Comparison of ENCODE assay signal across 8 mouse cellular contexts in the genomic region with DNA sequence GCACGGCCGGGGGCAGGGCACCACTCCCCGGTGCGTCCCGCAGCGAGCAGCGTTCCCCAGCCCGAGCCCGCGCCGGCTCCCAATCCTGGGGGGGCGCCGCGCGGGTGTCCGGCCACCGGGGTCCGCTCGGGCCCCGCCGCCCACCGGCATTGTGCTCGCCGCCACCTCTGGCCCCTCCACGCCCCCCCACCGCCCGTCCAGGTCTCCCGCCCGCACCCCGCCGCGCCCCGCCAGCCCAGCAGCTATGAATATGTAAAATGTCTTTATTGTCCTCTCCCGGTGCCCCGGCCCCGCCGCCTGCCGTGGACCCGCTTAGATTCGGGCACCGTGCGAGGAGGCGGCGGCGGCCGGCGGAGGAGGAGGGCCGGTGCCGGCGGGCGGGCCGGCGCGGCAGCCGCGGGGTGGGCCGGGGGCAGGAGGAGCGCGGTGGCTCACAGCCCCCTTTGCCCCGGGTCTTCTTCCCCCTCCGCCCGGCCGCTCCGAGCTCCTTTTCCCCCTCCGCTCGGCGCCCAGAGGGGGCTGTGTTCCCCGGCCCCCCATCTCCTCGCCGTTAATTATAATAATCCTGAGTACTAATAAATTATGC. TPM values are rescaled to one million over a fixed set of nuclear protein-coding genes. Genes with fewer than 3 reads are reported as not detected.
DNase-seq lines count a peak whose midpoint lies in the region; ATAC-seq and TF ChIP-seq lines count a peak whose summit lies in the region.

No protein-coding gene starts in this region.

- 2% methylated on average over 60 of the region's 70 CpGs for WGBS in cerebellum, adult 2 months
- under 1% methylated on average over 47 of the region's 70 CpGs for WGBS in limb, embryonic 13.5 days
- 2% methylated on average over 41 of the region's 70 CpGs for WGBS in midbrain, embryonic 13.5 days

- peak overlapping the region; percentile 95 for H3K4me2 ChIP-seq in limb, embryonic 13.5 days (replicated peaks)
- H3K4me2 ChIP-seq in midbrain, embryonic 13.5 days (replicated peaks), result peak overlapping the region; percentile 85

- TF ChIP-seq POLR2A in cerebellum, adult 2 months (IDR thresholded peaks at IDR 0.05; ENCODE audit: borderline replicate concordance, insufficient read depth, low read length), result no peak

- DNase-seq in cerebellum, adult 2 months, result peak in 1 of 2 experiments; percentile 58
- DNase-seq in cerebellum, adult 11 months, result no peak
- DNase-seq in right cerebral cortex, adult 18-20 months, result peak; percentile 36
- no peak for DNase-seq in right cerebral cortex, postnatal 25 days
- DNase-seq in frontal cortex, postnatal 25 days (ENCODE audit: low spot score in 2 of 2), result peak; percentile 5 to 10

- TF ChIP-seq CTCF in cerebellum, adult 2 months (IDR thresholded peaks at IDR 0.05; ENCODE audit: borderline replicate concordance, insufficient read depth, low read depth, low read length), result no peak

- H3K36me3 ChIP-seq in limb, embryonic 13.5 days, result no peaks in the 10 kb centered on the region
- H3K36me3 ChIP-seq in midbrain, embryonic 13.5 days, result no peaks in the 10 kb centered on the region

- peak overlapping the region; percentile 85 for H3K4me3 ChIP-seq in cerebellum, adult 2 months (replicated peaks; ENCODE audit: insufficient read depth, low read depth, low read length)
- peak overlapping the region; percentile 98 for H3K4me3 ChIP-seq in limb, embryonic 13.5 days
- H3K4me3 ChIP-seq in midbrain, embryonic 13.5 days (replicated peaks), result peak overlapping the region; percentile 99

- H3K9ac ChIP-seq in limb, embryonic 13.5 days, result peak overlapping the region; percentile 97
- H3K9ac ChIP-seq in midbrain, embryonic 13.5 days (replicated peaks), result peak overlapping the region; percentile 98

- no peaks in the 10 kb centered on the region for H3K9me3 ChIP-seq in limb, embryonic 13.5 days
- H3K9me3 ChIP-seq in midbrain, embryonic 13.5 days, result no peaks in the 10 kb centered on the region

- H3K4me1 ChIP-seq in cerebellum, adult 2 months (ENCODE audit: control insufficient read depth, insufficient read depth, low read length), result peaks cover 2% of the 10 kb centered on the region; the same call in 1 of the 2 replicates
- peaks cover 21% of the 10 kb centered on the region for H3K4me1 ChIP-seq in limb, embryonic 13.5 days
- peaks cover 31% of the 10 kb centered on the region for H3K4me1 ChIP-seq in midbrain, embryonic 13.5 days (replicated peaks)

- peak; percentile 57 for ATAC-seq in limb, embryonic 13.5 days (ENCODE audit: low FRiP score, low read depth)
- peak; percentile 40 for ATAC-seq in midbrain, embryonic 13.5 days
- ATAC-seq in megakaryocyte-erythroid progenitor cell, adult 5-6 weeks (replicated peaks; ENCODE audit: low FRiP score, low TSS enrichment, poor library complexity, severe bottlenecking), result no peak

- H3K27me3 ChIP-seq in cerebellum, adult 2 months (ENCODE audit: control insufficient read depth, insufficient read depth, low read length), result no peaks in the 10 kb centered on the region
- no peaks in the 10 kb centered on the region for H3K27me3 ChIP-seq in limb, embryonic 13.5 days
- H3K27me3 ChIP-seq in midbrain, embryonic 13.5 days, result no peaks in the 10 kb centered on the region

- H3K27ac ChIP-seq in cerebellum, adult 2 months (ENCODE audit: insufficient read depth, low read length), result peak overlapping the region; percentile 95
- H3K27ac ChIP-seq in limb, embryonic 13.5 days, result peak overlapping the region; percentile 93
- H3K27ac ChIP-seq in midbrain, embryonic 13.5 days, result peak overlapping the region; percentile 98

RNA-seq across cellular contexts. Expression of gene Pou2f1, which starts 0.5 kb away (rescaled TPM):
- 11.0 and 12.2 TPM in 2 replicates for polyA plus RNA-seq in cerebellum, adult 2 months (2012; rRNA removed)
- polyA plus RNA-seq in limb, embryonic 13.5 days (2015; fragmentation: Nextera tagmentation; extraction: Ambion mirVana), result 15.3 and 15.9 TPM in 2 replicates
- polyA plus RNA-seq in midbrain, embryonic 13.5 days (2015; fragmentation: Nextera tagmentation; extraction: Ambion mirVana), result 26.0 and 27.7 TPM in 2 replicates
- 28.8 and 37.0 TPM in 2 replicates for total RNA-seq in megakaryocyte-erythroid progenitor cell, adult 5-6 weeks (2014; fragmentation: Nextera tagmentation)
- total RNA-seq in megakaryocyte-erythroid progenitor cell, adult 5-6 weeks (2017), result 13.0 and 34.7 TPM in 2 replicates

Comparison
In these comparisons a context has a peak if more than half of its experiments do, and no peak if none do; other contexts are left out.
1. DNase-seq: peak in right cerebral cortex, adult 18-20 months (single experiment) and frontal cortex, postnatal 25 days (2 of 2); none in cerebellum, adult 11 months (single experiment) and right cerebral cortex, postnatal 25 days (single experiment).
2. Peak in every context shown above with its lines, with median percentiles within 50 percentile points of each other: H3K27ac ChIP-seq and H3K4me3 ChIP-seq.